Mouse (Mus musculus) splenic B cell, adult 2 months (primary cell): ENCODE measurements around the gene Gpr62.
"Not testable (repeated sequence)": the region's sequence is repeated elsewhere in the genome, so short reads cannot be mapped to it uniquely, and the experiment has no call there.

Source experiments
- DNase-seq: peaks from one replicate; pipeline ENCODE4 v3.0.0-alpha.2; 2011; ENCODE audit warnings: low read depth, low spot score
- H3K27me3 ChIP-seq: 2 replicates; pipeline ENCODE4 v1.6.1; 2012; ENCODE audit warnings: mild to moderate bottlenecking, low read length, moderate library complexity, mixed read lengths; ENCODE audit not compliant: control insufficient read depth, poor library complexity, insufficient read depth, severe bottlenecking
- H3K36me3 ChIP-seq: 2 replicates; pipeline ENCODE4 v1.6.1; 2012; ENCODE audit warnings: mild to moderate bottlenecking, low read length, moderate library complexity, mixed read lengths; ENCODE audit not compliant: control insufficient read depth, poor library complexity, insufficient read depth, severe bottlenecking

The Gpr62 gene

GRCm38 (mm10) chr9:106465571-106466200 lies at the start of gene Gpr62:
Gene Gpr62 (minus strand): TSS chr9:106465938.
- DNase-seq = no peak
- Histone ChIP-seq H3K27me3 (no peaks in the 10 kb centered on the region; the same call in 1 of the 2 replicates), H3K36me3 (no peaks in the 10 kb centered on the region)

DNA sequence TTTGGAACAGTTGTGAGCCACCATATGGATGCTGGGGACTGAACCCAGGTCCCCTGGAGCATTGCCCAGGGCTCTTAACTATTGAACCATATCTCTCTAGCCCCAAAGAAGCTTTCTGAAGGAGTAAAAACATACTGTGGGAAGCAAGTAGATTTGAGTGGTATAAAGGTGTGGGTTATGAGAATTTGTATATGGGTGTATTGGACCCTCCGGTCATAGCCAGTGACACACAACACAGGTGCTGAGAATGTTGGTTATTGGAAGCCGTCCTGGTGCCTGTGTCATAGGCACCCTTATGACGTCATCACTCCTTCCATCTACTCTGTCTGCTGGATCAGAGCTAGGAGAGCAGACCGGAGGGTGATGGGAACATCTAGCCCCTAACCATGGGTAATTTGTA lies 48.5 kb upstream of the Gpr62 start, which contains the start of gene Iqcf5:
TSS of gene Iqcf5 (plus strand) at position 301 of the 400 bp plus-strand sequence.
- no peak for DNase-seq
- H3K27me3 ChIP-seq = no peaks in the 10 kb centered on the region
- H3K36me3 ChIP-seq = no peaks in the 10 kb centered on the region

DNA sequence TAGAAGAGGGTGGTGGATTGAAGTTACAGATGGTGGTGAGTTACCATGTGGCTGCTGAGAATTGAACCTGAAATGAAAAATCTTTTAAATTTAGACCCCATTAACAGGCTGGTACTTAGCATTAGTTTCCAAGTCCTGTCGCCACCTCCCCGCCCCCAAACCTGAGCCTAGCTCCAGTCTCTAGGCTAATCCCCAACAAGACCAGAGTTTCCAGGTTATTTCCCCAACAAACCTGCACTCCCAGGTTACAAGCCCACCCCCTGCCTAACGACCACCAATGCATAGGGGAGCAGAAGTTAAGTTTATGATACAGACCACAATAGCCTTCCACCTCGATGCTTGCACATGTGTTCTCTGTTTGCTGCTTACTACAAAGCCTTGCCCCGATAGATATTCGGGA lies 47.8 kb upstream of the Gpr62 start:
- no peak for DNase-seq
- H3K36me3 ChIP-seq = no peaks in the 10 kb centered on the region
- no peaks in the 10 kb centered on the region for H3K27me3 ChIP-seq

GRCm38 (mm10) chr9:106512729-106513450 lies 47.2 kb upstream of the Gpr62 start:
- no peaks in the 10 kb centered on the region for H3K36me3 ChIP-seq
- no peak for DNase-seq
- no peaks in the 10 kb centered on the region for H3K27me3 ChIP-seq

DNA sequence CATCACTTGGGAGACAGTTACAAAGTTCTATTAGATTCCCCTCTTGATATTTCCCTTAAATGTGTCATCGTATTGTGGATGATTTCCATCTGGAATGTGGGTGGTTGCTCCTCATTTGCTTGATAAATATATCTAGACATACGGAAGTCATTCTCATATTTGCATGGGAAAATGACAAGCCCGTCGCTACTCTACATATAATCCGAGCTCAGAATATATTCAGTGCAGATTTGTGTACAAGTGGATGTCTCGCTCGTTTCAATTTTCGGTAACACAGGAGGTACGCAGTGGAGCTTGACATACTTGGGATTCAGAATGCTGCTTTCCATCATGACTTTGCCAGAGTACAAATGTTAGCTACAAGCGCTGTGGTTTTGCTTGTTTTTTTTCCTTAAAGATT lies 43.6 kb upstream of the Gpr62 start:
- no peak for DNase-seq
- Histone ChIP-seq H3K27me3 (no peaks in the 10 kb centered on the region), H3K36me3 (no peaks in the 10 kb centered on the region)

DNA sequence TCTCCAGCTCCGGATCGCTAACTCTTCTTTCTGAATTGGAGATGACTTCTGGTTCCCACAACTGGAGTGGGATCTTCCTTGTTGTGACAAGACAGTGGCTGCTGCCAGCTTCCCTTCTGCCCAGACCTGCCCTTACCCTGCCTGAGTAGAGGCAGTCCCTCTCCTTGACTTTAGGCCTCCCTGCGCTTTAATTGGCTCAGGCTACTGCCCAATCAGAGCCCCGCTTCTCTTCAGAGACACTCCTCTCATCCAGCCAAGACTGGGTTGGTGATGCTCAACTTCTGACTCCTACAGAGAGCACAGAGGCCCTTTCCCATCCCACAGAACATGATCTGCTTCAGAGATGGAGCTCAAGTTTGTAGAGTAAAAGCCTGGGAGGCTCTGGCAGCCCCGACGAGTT lies 38.5 kb upstream of the Gpr62 start:
- no peaks in the 10 kb centered on the region for H3K36me3 ChIP-seq
- no peak for DNase-seq
- H3K27me3 ChIP-seq = no peaks in the 10 kb centered on the region

DNA sequence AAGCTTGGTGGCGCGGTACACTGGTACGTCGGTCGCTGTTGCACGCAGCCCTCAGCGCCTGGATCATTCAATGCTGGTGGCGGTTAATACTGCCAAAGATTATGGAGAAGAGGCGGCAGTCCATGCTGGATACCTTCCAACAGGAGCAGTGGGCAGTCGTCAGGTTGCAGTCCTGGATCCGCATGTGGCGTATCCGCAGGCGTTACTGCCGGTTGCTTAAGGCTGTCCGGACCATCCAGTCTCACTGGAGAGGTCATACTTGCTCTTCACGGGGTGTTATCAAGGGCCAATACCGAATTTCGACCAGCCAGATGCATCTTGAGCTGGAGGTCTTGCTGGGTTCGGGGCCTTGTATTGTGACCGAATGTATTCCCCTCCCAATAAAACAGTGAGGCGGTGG lies 36.1 kb upstream of the Gpr62 start:
- no peaks in the 10 kb centered on the region for H3K36me3 ChIP-seq
- DNase-seq = no peak
- no peaks in the 10 kb centered on the region for H3K27me3 ChIP-seq

DNA sequence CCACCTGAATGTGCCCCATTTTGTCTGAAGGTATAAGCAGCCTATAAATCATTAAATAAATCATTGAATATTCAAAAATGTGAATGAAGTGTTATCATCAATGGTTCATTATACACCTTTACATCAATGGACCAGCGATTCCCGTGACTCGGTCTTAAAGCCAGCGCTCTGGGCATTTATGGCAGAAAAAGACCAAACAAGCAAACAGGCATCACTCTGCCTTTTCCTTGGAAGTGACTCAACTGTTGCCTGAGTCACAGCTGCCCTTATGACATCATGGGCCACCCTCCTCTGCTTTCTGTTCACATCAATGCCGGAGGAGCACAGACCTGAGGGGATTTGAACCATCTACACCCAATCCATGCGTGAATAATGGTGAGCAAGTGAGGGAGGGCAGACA lies 33.9 kb upstream of the Gpr62 start, which contains the start of gene Iqcf1:
TSS of gene Iqcf1 (plus strand) at position 301 of the 400 bp plus-strand sequence.
- no peak for DNase-seq
- H3K36me3 ChIP-seq = no peaks in the 10 kb centered on the region
- H3K27me3 ChIP-seq = no peaks in the 10 kb centered on the region

- H3K36me3 ChIP-seq = peaks cover 17% of the 10 kb centered on the region
- DNase-seq, H3K27me3 ChIP-seq: not testable (repeated sequence)
These were observed 21.9 kb upstream of the Gpr62 start for GRCm38 (mm10) chr9:106487602-106488001.

GRCm38 (mm10) chr9:106485076-106485475 lies 19.3 kb upstream of the Gpr62 start:
- Histone ChIP-seq H3K27me3 (no peaks in the 10 kb centered on the region), H3K36me3 (peaks cover 17% of the 10 kb centered on the region)
- DNase-seq = no peak

- H3K36me3 ChIP-seq = peaks cover 17% of the 10 kb centered on the region
- no peaks in the 10 kb centered on the region for H3K27me3 ChIP-seq
- no peak for DNase-seq
These were observed 17.9 kb upstream of the Gpr62 start for GRCm38 (mm10) chr9:106483606-106484005.

- no peak for DNase-seq
- Histone ChIP-seq H3K36me3 (peaks cover 17% of the 10 kb centered on the region), H3K27me3 (no peaks in the 10 kb centered on the region)
These were observed 17.4 kb upstream of the Gpr62 start for GRCm38 (mm10) chr9:106483136-106483535.

DNA sequence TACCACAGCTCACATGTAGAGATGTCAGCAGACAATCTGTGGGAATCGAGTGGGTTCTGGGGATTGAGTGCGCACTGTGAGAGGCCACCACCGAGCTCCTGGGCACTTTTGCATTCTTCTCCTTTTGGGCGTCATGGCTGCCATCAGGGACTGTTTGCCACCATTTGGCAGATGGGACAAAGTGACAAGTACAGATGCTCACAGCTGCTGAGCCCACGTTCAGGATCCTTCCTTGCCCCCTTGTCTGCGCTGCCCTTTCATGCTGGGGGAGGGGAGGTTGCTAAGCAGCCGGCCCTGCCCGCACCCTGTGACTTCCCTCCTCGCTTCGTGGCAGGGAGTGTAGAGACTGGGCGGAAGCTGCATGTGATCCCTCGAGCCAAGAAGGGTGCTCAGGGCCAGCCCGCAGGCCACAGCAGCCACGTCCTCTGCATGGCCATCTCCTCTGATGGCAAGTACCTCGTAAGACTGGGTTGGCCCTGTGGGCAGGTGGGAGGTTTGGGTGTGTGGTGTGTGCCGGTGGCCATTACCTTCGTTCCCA lies 16.9 kb upstream of the Gpr62 start:
- H3K36me3 ChIP-seq = peaks cover 17% of the 10 kb centered on the region
- no peak for DNase-seq
- H3K27me3 ChIP-seq = no peaks in the 10 kb centered on the region

GRCm38 (mm10) chr9:106481676-106482075 lies 15.9 kb upstream of the Gpr62 start:
- DNase-seq = no peak
- peaks cover 17% of the 10 kb centered on the region for H3K36me3 ChIP-seq
- no peaks in the 10 kb centered on the region for H3K27me3 ChIP-seq

DNA sequence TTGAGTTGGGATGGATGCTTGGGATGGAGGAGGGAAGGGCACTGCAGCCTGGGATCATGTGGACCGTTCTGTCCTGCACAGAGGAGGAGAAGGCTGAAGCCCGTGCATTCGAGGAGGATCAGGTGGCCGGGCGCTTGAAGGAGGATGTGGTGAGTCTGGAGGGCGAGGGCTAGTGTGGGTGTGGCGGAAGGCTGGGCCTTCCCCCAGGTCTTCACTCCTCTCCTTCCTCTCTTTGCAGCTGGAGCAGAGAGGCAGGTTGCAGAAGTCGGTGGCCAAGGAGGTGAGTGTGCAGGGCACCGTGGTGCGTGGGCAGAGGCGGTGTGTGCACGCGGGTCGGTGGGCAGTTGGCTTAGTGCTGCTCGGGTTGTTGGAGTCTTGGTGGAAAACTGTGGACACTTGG lies 15.3 kb upstream of the Gpr62 start:
- DNase-seq = peak; percentile 18
- Histone ChIP-seq H3K36me3 (peaks cover 15% of the 10 kb centered on the region), H3K27me3 (no peaks in the 10 kb centered on the region)
